Mouse (Mus musculus): ENCODE measurements around the gene Pla2g4e. TPM values are rescaled to one million over a fixed set of nuclear protein-coding genes. Genes with fewer than 3 reads are reported as not detected.

The Pla2g4e gene
- polyA plus RNA-seq, 1 experiment = 0.33 TPM

DNA sequence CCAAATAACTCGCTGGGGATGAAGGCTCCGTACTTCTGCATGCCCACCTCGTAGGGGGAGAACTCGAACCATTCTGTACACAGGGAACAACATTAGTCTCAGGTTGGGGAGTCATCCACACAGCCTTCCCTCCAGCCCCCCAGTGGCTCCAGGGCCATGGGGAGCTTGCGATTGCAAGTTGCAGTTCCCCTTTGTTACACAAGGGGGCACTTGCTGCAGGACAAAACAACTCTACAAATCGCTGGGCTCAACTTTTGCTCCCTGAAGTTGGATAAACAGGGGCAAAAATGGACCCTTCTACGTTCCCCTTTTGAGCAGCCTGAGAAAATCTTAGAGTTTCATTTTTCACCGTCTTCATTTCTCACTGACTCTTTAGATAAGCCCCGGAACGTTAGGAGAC is 71.4 kb downstream of the Pla2g4e start:
- Histone ChIP-seq H3K27me3 (replicated peaks; ENCODE audit: control insufficient read depth, insufficient read depth, low read length) (no peaks in the 10 kb centered on the region), H3K36me3 (ENCODE audit: control insufficient read depth, insufficient read depth, low read length) (no peaks in the 10 kb centered on the region), H3K27ac (ENCODE audit: insufficient read depth, low read depth, low read length) (no peak overlapping the region), H3K4me1 (ENCODE audit: control insufficient read depth, insufficient read depth, low read length) (no peaks in the 10 kb centered on the region), H3K4me3 (ENCODE audit: insufficient read depth, low read depth, low read length) (no peak overlapping the region)
- 22% methylated on average over 10 of the region's 10 CpGs for WGBS
- peak; percentile 27 for DNase-seq
- TF ChIP-seq POLR2A (IDR thresholded peaks at IDR 0.05; ENCODE audit: low read depth, low read length) (no peak), CTCF (conservative IDR thresholded peaks at IDR 0.05; ENCODE audit: insufficient read depth, insufficient read length, low read depth, low read length) (peak; percentile 76)

DNA sequence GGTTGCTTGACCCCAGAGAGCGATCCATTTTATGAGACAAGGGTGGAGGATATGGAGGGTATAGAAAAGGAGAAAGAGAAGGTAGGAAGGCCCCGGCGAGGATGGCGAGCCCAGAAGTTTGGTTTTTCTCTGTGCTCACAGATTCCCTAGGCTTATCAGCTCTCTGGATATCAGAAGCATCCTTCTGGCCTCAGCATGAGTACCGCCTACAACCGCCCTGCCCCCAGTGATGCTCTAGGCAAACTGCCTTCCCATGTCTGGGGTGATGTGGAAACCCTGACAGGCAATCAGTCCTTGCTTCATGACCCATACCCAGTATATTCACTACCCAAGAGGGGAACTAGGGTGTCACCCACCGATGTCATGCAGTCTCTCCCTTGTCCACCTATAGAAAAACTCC is 73.8 kb downstream of the Pla2g4e start:
- DNase-seq = no peak
- Histone ChIP-seq H3K4me3 (ENCODE audit: insufficient read depth, low read depth, low read length) (no peak overlapping the region), H3K4me1 (ENCODE audit: control insufficient read depth, insufficient read depth, low read length) (no peaks in the 10 kb centered on the region), H3K36me3 (ENCODE audit: control insufficient read depth, insufficient read depth, low read length) (no peaks in the 10 kb centered on the region), H3K27me3 (replicated peaks; ENCODE audit: control insufficient read depth, insufficient read depth, low read length) (no peaks in the 10 kb centered on the region), H3K27ac (ENCODE audit: insufficient read depth, low read depth, low read length) (no peak overlapping the region)
- 96% methylated on average over 7 of the region's 7 CpGs for WGBS
- TF ChIP-seq CTCF (conservative IDR thresholded peaks at IDR 0.05; ENCODE audit: insufficient read depth, insufficient read length, low read depth, low read length) (no peak), POLR2A (IDR thresholded peaks at IDR 0.05; ENCODE audit: low read depth, low read length) (no peak)

DNA sequence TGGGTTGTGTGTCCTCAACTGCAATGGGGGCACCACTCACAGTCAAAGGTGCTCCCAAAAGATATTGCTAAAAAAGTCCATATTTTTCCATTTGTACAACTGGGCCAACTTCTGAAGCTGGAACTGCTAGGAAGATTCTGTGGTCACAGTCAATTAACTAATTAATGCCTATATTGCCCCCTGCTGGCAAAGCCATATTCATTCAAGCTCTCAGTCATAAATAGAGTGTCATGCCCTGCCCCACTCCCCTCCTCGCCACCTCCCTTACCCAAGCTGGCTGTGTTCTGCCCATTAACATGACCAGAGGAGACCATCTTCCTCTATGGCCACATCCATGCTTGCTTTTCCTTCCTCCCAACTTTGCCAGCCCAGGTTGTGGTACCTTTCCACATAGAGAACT is 74.4 kb downstream of the Pla2g4e start:
- Histone ChIP-seq H3K36me3 (ENCODE audit: control insufficient read depth, insufficient read depth, low read length) (no peaks in the 10 kb centered on the region), H3K4me1 (ENCODE audit: control insufficient read depth, insufficient read depth, low read length) (no peaks in the 10 kb centered on the region), H3K4me3 (ENCODE audit: insufficient read depth, low read depth, low read length) (no peak overlapping the region), H3K27ac (ENCODE audit: insufficient read depth, low read depth, low read length) (no peak overlapping the region), H3K27me3 (replicated peaks; ENCODE audit: control insufficient read depth, insufficient read depth, low read length) (no peaks in the 10 kb centered on the region)
- TF ChIP-seq POLR2A (IDR thresholded peaks at IDR 0.05; ENCODE audit: low read depth, low read length) (no peak), CTCF (conservative IDR thresholded peaks at IDR 0.05; ENCODE audit: insufficient read depth, insufficient read length, low read depth, low read length) (peak; percentile 27; the same call in 1 of the 2 replicates)
- 38% methylated on average over 1 of the region's 1 CpGs for WGBS
- DNase-seq = peak; percentile 46

DNA sequence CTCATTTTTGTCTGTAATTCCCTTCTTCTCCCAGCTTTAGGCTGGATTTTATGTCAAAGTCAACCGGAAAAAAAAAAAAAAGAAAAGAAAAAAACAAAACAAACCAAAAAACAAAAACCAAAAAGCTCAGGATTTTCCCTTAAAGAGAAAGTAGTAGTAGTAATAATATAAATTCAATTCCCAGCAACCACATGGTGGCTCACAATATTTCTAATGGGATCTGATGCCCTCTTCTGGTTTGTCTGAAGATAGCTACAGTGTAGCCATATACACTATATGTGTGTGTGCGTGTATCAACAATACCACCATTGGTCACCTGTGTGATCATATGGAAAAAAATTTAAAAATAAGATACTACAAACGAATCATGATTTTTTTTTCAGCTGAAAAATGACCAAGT is 75.8 kb downstream of the Pla2g4e start:
- 89% methylated on average over 3 of the region's 3 CpGs for WGBS
- no peaks in the 10 kb centered on the region for H3K27me3 ChIP-seq (replicated peaks; ENCODE audit: control insufficient read depth, insufficient read depth, low read length)
- TF ChIP-seq CTCF (conservative IDR thresholded peaks at IDR 0.05; ENCODE audit: insufficient read depth, insufficient read length, low read depth, low read length) = 0 out of 2 replicates have a peak, but pooled peaks have one; percentile 1
- TF ChIP-seq POLR2A (IDR thresholded peaks at IDR 0.05; ENCODE audit: low read depth, low read length) = no peak
- no peak overlapping the region for H3K27ac ChIP-seq (ENCODE audit: insufficient read depth, low read depth, low read length)
- no peak for DNase-seq
- no peaks in the 10 kb centered on the region for H3K36me3 ChIP-seq (ENCODE audit: control insufficient read depth, insufficient read depth, low read length)
- H3K4me3 ChIP-seq (ENCODE audit: insufficient read depth, low read depth, low read length) = no peak overlapping the region
- H3K4me1 ChIP-seq (ENCODE audit: control insufficient read depth, insufficient read depth, low read length) = no peaks in the 10 kb centered on the region

GRCm38 (mm10) chr2:120167763-120168162 is 77.4 kb downstream of the Pla2g4e start:
- Histone ChIP-seq H3K27me3 (replicated peaks; ENCODE audit: control insufficient read depth, insufficient read depth, low read length) (no peaks in the 10 kb centered on the region), H3K4me1 (ENCODE audit: control insufficient read depth, insufficient read depth, low read length) (no peaks in the 10 kb centered on the region), H3K27ac (ENCODE audit: insufficient read depth, low read depth, low read length) (no peak overlapping the region), H3K36me3 (ENCODE audit: control insufficient read depth, insufficient read depth, low read length) (no peaks in the 10 kb centered on the region), H3K4me3 (ENCODE audit: insufficient read depth, low read depth, low read length) (no peak overlapping the region)
- TF ChIP-seq POLR2A (IDR thresholded peaks at IDR 0.05; ENCODE audit: low read depth, low read length) (no peak), CTCF (conservative IDR thresholded peaks at IDR 0.05; ENCODE audit: insufficient read depth, insufficient read length, low read depth, low read length) (no peak)
- no peak for DNase-seq
- WGBS = 81% methylated on average over 8 of the region's 8 CpGs

- 83% methylated on average over 10 of the region's 10 CpGs for WGBS
- Histone ChIP-seq H3K36me3 (ENCODE audit: control insufficient read depth, insufficient read depth, low read length) (no peaks in the 10 kb centered on the region), H3K4me1 (ENCODE audit: control insufficient read depth, insufficient read depth, low read length) (no peaks in the 10 kb centered on the region), H3K27me3 (replicated peaks; ENCODE audit: control insufficient read depth, insufficient read depth, low read length) (no peaks in the 10 kb centered on the region), H3K27ac (ENCODE audit: insufficient read depth, low read depth, low read length) (no peak overlapping the region), H3K4me3 (ENCODE audit: insufficient read depth, low read depth, low read length) (no peak overlapping the region)
- TF ChIP-seq POLR2A (IDR thresholded peaks at IDR 0.05; ENCODE audit: low read depth, low read length) (no peak), CTCF (conservative IDR thresholded peaks at IDR 0.05; ENCODE audit: insufficient read depth, insufficient read length, low read depth, low read length) (no peak)
- DNase-seq = no peak
Observed at GRCm38 (mm10) chr2:120165474-120165873, 79.7 kb downstream of the Pla2g4e start.

- no peaks in the 10 kb centered on the region; the same call in 1 of the 2 replicates for H3K4me1 ChIP-seq (ENCODE audit: control insufficient read depth, insufficient read depth, low read length)
- H3K36me3 ChIP-seq (ENCODE audit: control insufficient read depth, insufficient read depth, low read length) = no peaks in the 10 kb centered on the region
- no peaks in the 10 kb centered on the region for H3K27me3 ChIP-seq (replicated peaks; ENCODE audit: control insufficient read depth, insufficient read depth, low read length)
- WGBS = 78% methylated on average over 2 of the region's 2 CpGs
- TF ChIP-seq CTCF (conservative IDR thresholded peaks at IDR 0.05; ENCODE audit: insufficient read depth, insufficient read length, low read depth, low read length) (no peak), POLR2A (IDR thresholded peaks at IDR 0.05; ENCODE audit: low read depth, low read length) (no peak)
- peak overlapping the region; percentile 9; the same call in 1 of the 2 replicates for H3K27ac ChIP-seq (ENCODE audit: insufficient read depth, low read depth, low read length)
- H3K4me3 ChIP-seq (ENCODE audit: insufficient read depth, low read depth, low read length) = no peak overlapping the region
- DNase-seq = no peak
Observed at GRCm38 (mm10) chr2:120159434-120159833, 85.7 kb downstream of the Pla2g4e start.

All from kidney, adult 2 months (tissue).